Mouse (Mus musculus): ENCODE results near the gene B4galnt4. TPM values are rescaled to one million over a fixed set of nuclear protein-coding genes. Genes with fewer than 3 reads are reported as not detected.

B4galnt4 gene
- polyA plus RNA-seq, 1 experiment from 2014 or later, result 1.2 TPM

- Histone ChIP-seq H3K4me2 (replicated peaks; ENCODE audit: low read depth) (no peak overlapping the region), H3K27ac (replicated peaks) (peak overlapping the region; percentile 88), H3K4me3 (ENCODE audit: low read depth, low read length) (no peak overlapping the region), H3K4me1 (replicated peaks; ENCODE audit: control insufficient read depth, insufficient read depth) (peaks cover 2% of the 10 kb centered on the region; the same call in 1 of the 2 replicates), H3K27me3 (ENCODE audit: control insufficient read depth, insufficient read depth, low read length) (no peaks in the 10 kb centered on the region), H3K9ac (ENCODE audit: low read length) (no peak overlapping the region; the same call in 1 of the 2 replicates), H3K36me3 (ENCODE audit: control insufficient read depth, insufficient read depth, low read length) (no peaks in the 10 kb centered on the region), H3K9me3 (ENCODE audit: control insufficient read depth, low read length) (no peaks in the 10 kb centered on the region)
- no peak for DNase-seq (ENCODE audit: low spot score)
- TF ChIP-seq EP300 (optimal IDR thresholded peaks at IDR 0.05) (no peak), CTCF (IDR thresholded peaks at IDR 0.05; ENCODE audit: low read depth) (no peak)
- WGBS, result 18% methylated on average over 6 of the region's 9 CpGs
- ATAC-seq (ENCODE audit: low FRiP score, low TSS enrichment), result no peak
Measured at GRCm38 (mm10) chr7:141040867-141041606, 19.9 kb upstream of the B4galnt4 start.

- DNase-seq (ENCODE audit: low spot score) (peak; percentile 88), ATAC-seq (ENCODE audit: low FRiP score, low TSS enrichment) (peak; percentile 87)
- Histone ChIP-seq H3K27me3 (ENCODE audit: control insufficient read depth, insufficient read depth, low read length) (no peaks in the 10 kb centered on the region), H3K4me2 (replicated peaks; ENCODE audit: low read depth) (no peak overlapping the region), H3K36me3 (ENCODE audit: control insufficient read depth, insufficient read depth, low read length) (no peaks in the 10 kb centered on the region), H3K9me3 (ENCODE audit: control insufficient read depth, low read length) (no peaks in the 10 kb centered on the region), H3K4me1 (replicated peaks; ENCODE audit: control insufficient read depth, insufficient read depth) (peaks cover 2% of the 10 kb centered on the region; the same call in 1 of the 2 replicates), H3K27ac (replicated peaks) (peak overlapping the region; percentile 81), H3K9ac (ENCODE audit: low read length) (no peak overlapping the region), H3K4me3 (ENCODE audit: low read depth, low read length) (no peak overlapping the region)
- WGBS, result 3% methylated on average over 5 of the region's 5 CpGs
- no peak for TF ChIP-seq EP300 (optimal IDR thresholded peaks at IDR 0.05)
- no peak for TF ChIP-seq CTCF (IDR thresholded peaks at IDR 0.05; ENCODE audit: low read depth)
Measured at GRCm38 (mm10) chr7:141041661-141042060, 19.2 kb upstream of the B4galnt4 start.

DNA sequence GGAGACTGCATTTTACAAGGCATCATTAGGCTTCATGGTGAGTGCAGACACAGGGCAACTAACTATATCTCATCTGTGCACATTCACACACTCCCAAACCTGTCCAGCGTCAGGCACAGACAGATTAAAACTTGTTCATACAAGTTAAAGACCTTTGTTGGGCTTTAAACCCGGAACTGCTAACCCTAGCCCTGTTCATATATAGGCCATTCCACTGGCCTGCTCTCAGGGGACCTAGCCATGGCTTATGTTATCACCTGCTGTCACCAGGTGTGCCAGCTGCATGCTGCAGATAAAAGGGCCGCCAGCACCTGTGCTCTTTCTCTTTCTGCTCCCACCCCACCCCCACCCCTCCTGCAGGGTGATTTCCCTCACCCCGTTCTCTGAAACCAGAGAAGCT is 18.4 kb upstream of the B4galnt4 start:
- TF ChIP-seq EP300 (optimal IDR thresholded peaks at IDR 0.05) (no peak), CTCF (IDR thresholded peaks at IDR 0.05; ENCODE audit: low read depth) (no peak)
- Histone ChIP-seq H3K27ac (replicated peaks) (peak overlapping the region; percentile 75), H3K36me3 (ENCODE audit: control insufficient read depth, insufficient read depth, low read length) (no peaks in the 10 kb centered on the region), H3K4me3 (ENCODE audit: low read depth, low read length) (no peak overlapping the region), H3K9ac (ENCODE audit: low read length) (no peak overlapping the region), H3K27me3 (ENCODE audit: control insufficient read depth, insufficient read depth, low read length) (no peaks in the 10 kb centered on the region), H3K4me2 (replicated peaks; ENCODE audit: low read depth) (no peak overlapping the region), H3K9me3 (ENCODE audit: control insufficient read depth, low read length) (no peaks in the 10 kb centered on the region), H3K4me1 (replicated peaks; ENCODE audit: control insufficient read depth, insufficient read depth) (peaks cover 7% of the 10 kb centered on the region; the same call in 1 of the 2 replicates)
- DNase-seq (ENCODE audit: low spot score), result peak; percentile 61
- 31% methylated on average over 4 of the region's 4 CpGs for WGBS
- peak; percentile 59; the same call in 1 of the 2 replicates for ATAC-seq (ENCODE audit: low FRiP score, low TSS enrichment)

GRCm38 (mm10) chr7:141046931-141047580 is 13.8 kb upstream of the B4galnt4 start:
- no peak for DNase-seq (ENCODE audit: low spot score)
- no peaks in the 10 kb centered on the region for H3K36me3 ChIP-seq (ENCODE audit: control insufficient read depth, insufficient read depth, low read length)
- 0 out of 2 replicates have a peak, but pooled peaks cover 9% of the 10 kb centered on the region for H3K4me1 ChIP-seq (replicated peaks; ENCODE audit: control insufficient read depth, insufficient read depth)
- H3K4me2 ChIP-seq (replicated peaks; ENCODE audit: low read depth), result 0 out of 2 replicates have a peak overlapping the region, but pooled peaks have one; percentile 0
- H3K4me3 ChIP-seq (ENCODE audit: low read depth, low read length), result no peak overlapping the region
- TF ChIP-seq CTCF (IDR thresholded peaks at IDR 0.05; ENCODE audit: low read depth) (no peak), EP300 (optimal IDR thresholded peaks at IDR 0.05) (no peak)
- H3K9me3 ChIP-seq (ENCODE audit: control insufficient read depth, low read length), result no peaks in the 10 kb centered on the region
- no peak for ATAC-seq (ENCODE audit: low FRiP score, low TSS enrichment)
- peak overlapping the region; percentile 41; the same call in 1 of the 2 replicates for H3K9ac ChIP-seq (ENCODE audit: low read length)
- 56% methylated on average over 6 of the region's 6 CpGs for whole genome bisulfite sequencing
- H3K27me3 ChIP-seq (ENCODE audit: control insufficient read depth, insufficient read depth, low read length), result no peaks in the 10 kb centered on the region
- H3K27ac ChIP-seq (replicated peaks), result peak overlapping the region; percentile 95

DNA sequence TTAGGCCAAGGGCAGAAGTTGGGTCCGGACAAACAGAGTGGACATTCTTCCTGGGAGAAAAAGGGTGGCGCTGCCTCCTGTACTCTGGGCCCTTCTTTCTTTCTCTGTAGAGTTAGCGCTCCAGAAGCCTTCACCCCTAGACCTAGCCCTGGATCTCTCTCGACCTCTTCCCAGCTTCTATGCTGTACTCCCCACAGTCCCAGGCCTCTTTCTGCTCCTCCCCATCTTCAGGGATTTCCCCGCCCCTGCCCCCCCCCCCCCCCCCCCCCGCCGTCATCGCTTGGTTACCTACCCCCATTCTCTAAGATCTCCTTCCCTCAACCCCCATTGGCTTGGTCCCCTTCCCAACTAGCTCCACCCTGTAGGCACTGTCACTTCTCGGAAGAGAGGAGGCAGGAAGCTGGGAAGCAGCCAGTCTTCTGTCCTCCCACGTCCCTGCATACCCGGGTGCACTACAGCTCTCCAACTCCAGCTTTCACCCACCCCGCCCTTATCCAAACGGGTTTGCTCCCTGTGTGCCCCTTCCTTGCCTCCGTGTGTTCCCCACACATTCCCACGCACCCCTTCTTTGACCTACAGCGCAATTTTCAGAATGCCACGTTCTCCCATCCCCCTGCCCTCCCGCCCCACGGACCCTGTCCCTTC is 13.2 kb upstream of the B4galnt4 start:
- DNase-seq (ENCODE audit: low spot score) (peak; percentile 61), ATAC-seq (ENCODE audit: low FRiP score, low TSS enrichment) (peak; percentile 88)
- peak overlapping the region; percentile 18; the same call in 1 of the 2 replicates for H3K4me3 ChIP-seq (ENCODE audit: low read depth, low read length)
- 0 out of 2 replicates have a peak, but pooled peaks cover 7% of the 10 kb centered on the region for H3K4me1 ChIP-seq (replicated peaks; ENCODE audit: control insufficient read depth, insufficient read depth)
- 5% methylated on average over 14 of the region's 19 CpGs for WGBS
- H3K9me3 ChIP-seq (ENCODE audit: control insufficient read depth, low read length), result no peaks in the 10 kb centered on the region
- peak overlapping the region; percentile 50 for H3K9ac ChIP-seq (ENCODE audit: low read length)
- H3K27ac ChIP-seq (replicated peaks), result peak overlapping the region; percentile 95
- H3K4me2 ChIP-seq (replicated peaks; ENCODE audit: low read depth), result peak overlapping the region; percentile 62
- no peak for TF ChIP-seq EP300 (optimal IDR thresholded peaks at IDR 0.05)
- TF ChIP-seq CTCF (IDR thresholded peaks at IDR 0.05; ENCODE audit: low read depth), result no peak
- no peaks in the 10 kb centered on the region for H3K36me3 ChIP-seq (ENCODE audit: control insufficient read depth, insufficient read depth, low read length)
- no peaks in the 10 kb centered on the region for H3K27me3 ChIP-seq (ENCODE audit: control insufficient read depth, insufficient read depth, low read length)
